Mouse (Mus musculus) bone marrow macrophage, adult 2 months (primary cell): ENCODE data around the gene Trmt44.

Source experiments
- CTCF ChIP-seq: IDR thresholded peaks from 2 replicates; pipeline ENCODE4 v1.5.1; 2012; ENCODE audit warnings: low read depth, mild to moderate bottlenecking, low read length, moderate library complexity
- POLR2A ChIP-seq: IDR thresholded peaks from 2 replicates; pipeline ENCODE4 v1.6.1; 2012; ENCODE audit warnings: mild to moderate bottlenecking, low read depth, low read length, borderline replicate concordance

GRCm38 (mm10) chr5:35583221-35583783, 8.4 kb upstream of the Trmt44 start:
- TF ChIP-seq CTCF (no peak), POLR2A (no peak)
